Mouse (Mus musculus): ENCODE measurements at regions not wholly inside any gene's neighbourhood (a gene's known extent, or its start where the extent isn't known, plus 50 kb on each side); places are given as distances from the start of the nearest gene placed in this dataset.

GRCm38 (mm10) chr8:88417307-88418095 lies 55.5 kb upstream of the Brd7 start:
- peak; percentile 98 for ATAC-seq (ENCODE audit: low TSS enrichment)

GRCm38 (mm10) chr8:88423264-88423663 lies 61.3 kb upstream of the Brd7 start:
- no peak for ATAC-seq (ENCODE audit: low TSS enrichment)

- ATAC-seq (ENCODE audit: low TSS enrichment): no peak
Observed at GRCm38 (mm10) chr8:88428560-88428959, 66.6 kb upstream of the Brd7 start.

- no peak for ATAC-seq (ENCODE audit: low TSS enrichment)
Observed at GRCm38 (mm10) chr8:88431389-88431788, 69.4 kb upstream of the Brd7 start.

- ATAC-seq (ENCODE audit: low TSS enrichment): no peak
Observed at GRCm38 (mm10) chr8:88435686-88436085, 73.7 kb upstream of the Brd7 start.

GRCm38 (mm10) chr8:88440219-88440618 lies 78.2 kb upstream of the Brd7 start:
- no peak for ATAC-seq (ENCODE audit: low TSS enrichment)

- ATAC-seq (ENCODE audit: low TSS enrichment): no peak
Observed at GRCm38 (mm10) chr8:88443397-88443796, 77.8 kb upstream of the Nkd1 start.

GRCm38 (mm10) chr8:88447406-88447805 lies 73.7 kb upstream of the Nkd1 start:
- ATAC-seq (ENCODE audit: low TSS enrichment): no peak

- no peak for ATAC-seq (ENCODE audit: low TSS enrichment)
Observed at GRCm38 (mm10) chr8:88447844-88448535, 73.2 kb upstream of the Nkd1 start.

GRCm38 (mm10) chr8:88449001-88449400 lies 72.2 kb upstream of the Nkd1 start:
- no peak for ATAC-seq (ENCODE audit: low TSS enrichment)

- ATAC-seq (ENCODE audit: low TSS enrichment): no peak
Observed at GRCm38 (mm10) chr8:88449534-88449933, 71.6 kb upstream of the Nkd1 start.

- ATAC-seq (ENCODE audit: low TSS enrichment): no peak
Observed at GRCm38 (mm10) chr8:88450864-88451657, 70.1 kb upstream of the Nkd1 start.

GRCm38 (mm10) chr8:88451658-88452500 lies 69.3 kb upstream of the Nkd1 start:
- no peak for ATAC-seq (ENCODE audit: low TSS enrichment)

- ATAC-seq (ENCODE audit: low TSS enrichment): no peak
Observed at GRCm38 (mm10) chr8:88452501-88452847, 68.7 kb upstream of the Nkd1 start.

- peak; percentile 72 for ATAC-seq (ENCODE audit: low TSS enrichment)
Observed at GRCm38 (mm10) chr8:88454048-88454696, 67.0 kb upstream of the Nkd1 start.

GRCm38 (mm10) chr8:88454906-88455305 lies 66.2 kb upstream of the Nkd1 start:
- ATAC-seq (ENCODE audit: low TSS enrichment): no peak

- no peak for ATAC-seq (ENCODE audit: low TSS enrichment)
Observed at GRCm38 (mm10) chr8:88455434-88456020, 65.6 kb upstream of the Nkd1 start.

- ATAC-seq (ENCODE audit: low TSS enrichment): no peak
Observed at GRCm38 (mm10) chr8:88459197-88459596, 62.0 kb upstream of the Nkd1 start.

- ATAC-seq (ENCODE audit: low TSS enrichment): no peak
Observed at GRCm38 (mm10) chr8:88467756-88468155, 53.4 kb upstream of the Nkd1 start.

GRCm38 (mm10) chr8:88470931-88471455 lies 50.2 kb upstream of the Nkd1 start:
- no peak for ATAC-seq (ENCODE audit: low TSS enrichment)
